Mouse (Mus musculus) gastrocnemius, postnatal 25 days (tissue): ENCODE measurements around the gene Fbxo47. TPM values are rescaled to one million over a fixed set of nuclear protein-coding genes. Genes with fewer than 3 reads are reported as not detected.
A peak's percentile ranks its signal among the peaks of the same experiment; 100 is the strongest.

Experiments
- DNase-seq: peaks from one replicate; pipeline ENCODE4 v3.0.0; 2022
- total RNA-seq, 2 experiments: library from RNA; stranded (reverse); gene quantifications; 1 replicate in 1 of 2; 2 replicates in 1 of 2; pipeline ENCODE4 v1.2.3; 2021

Fbxo47 gene
- total RNA-seq, 2 experiments from 2014 or later, result 0.11 to 0.15 TPM

- no peak for DNase-seq
Observed at GRCm38 (mm10) chr11:97811569-97812362, 72.2 kb downstream of the Fbxo47 start.

GRCm38 (mm10) chr11:97810970-97811369 is 73.0 kb downstream of the Fbxo47 start:
- DNase-seq, result no peak

- DNase-seq, result no peak
Observed at GRCm38 (mm10) chr11:97810356-97810755, 73.6 kb downstream of the Fbxo47 start.

GRCm38 (mm10) chr11:97809235-97810121 is 74.5 kb downstream of the Fbxo47 start:
- no peak for DNase-seq

GRCm38 (mm10) chr11:97808621-97809234 is 75.2 kb downstream of the Fbxo47 start:
- DNase-seq, result peak; percentile 57

- no peak for DNase-seq
Observed at GRCm38 (mm10) chr11:97808093-97808492, 75.9 kb downstream of the Fbxo47 start.

- no peak for DNase-seq
Observed at GRCm38 (mm10) chr11:97807626-97808025, 76.3 kb downstream of the Fbxo47 start.

GRCm38 (mm10) chr11:97806613-97806964 is 77.4 kb downstream of the Fbxo47 start:
- DNase-seq, result no peak

GRCm38 (mm10) chr11:97805662-97806612 is 78.0 kb downstream of the Fbxo47 start:
- peak; percentile 46 for DNase-seq

GRCm38 (mm10) chr11:97804841-97805661 is 78.9 kb downstream of the Fbxo47 start:
- DNase-seq, result no peak

GRCm38 (mm10) chr11:97803847-97804246 is 80.1 kb downstream of the Fbxo47 start:
- DNase-seq, result no peak

Other genes with a start within 250 kb of the Fbxo47 start
- 10 to 100 TPM; 33.0 to 40.5 TPM for gene Mllt6, start 220.7 kb downstream of the Fbxo47 start, total RNA-seq
- gene Cisd3, start 198.3 kb downstream of the Fbxo47 start, total RNA-seq, result 100 to 1,000 TPM; 109 to 113 TPM
- gene Pcgf2, start 183.7 kb downstream of the Fbxo47 start, total RNA-seq, result 1 to 10 TPM; 2.4 to 3.3 TPM
- 100 to 1,000 TPM; 128 TPM for gene Psmb3, start 180.8 kb downstream of the Fbxo47 start, total RNA-seq
- 10 to 100 TPM; 38.9 to 45.0 TPM for gene Pip4k2b, start 139.4 kb downstream of the Fbxo47 start, total RNA-seq
- gene Cwc25, start 117.6 kb downstream of the Fbxo47 start, total RNA-seq, result 1 to 10 TPM; 4.9 to 6.4 TPM
- gene 1700001P01Rik, start 108.2 kb downstream of the Fbxo47 start, total RNA-seq, result not detected
- 100 to 1,000 TPM; 379 to 436 TPM for gene Rpl23, start 101.7 kb downstream of the Fbxo47 start, total RNA-seq
- 10 to 100 TPM; 18.3 to 21.9 TPM for gene Lasp1, start 85.2 kb downstream of the Fbxo47 start, total RNA-seq
- gene B230217C12Rik, start 43.4 kb downstream of the Fbxo47 start, total RNA-seq, result under 1 TPM; 0.48 to 0.67 TPM
- gene Plxdc1, start 102.3 kb upstream of the Fbxo47 start, total RNA-seq, result 1 to 10 TPM; 3.1 TPM
- gene Arl5c, start 112.0 kb upstream of the Fbxo47 start, total RNA-seq, result under 1 TPM in 1 of 2 experiments, not detected in 1; 0.27 TPM
- gene Cacnb1, start 138.9 kb upstream of the Fbxo47 start, total RNA-seq, result 100 to 1,000 TPM; 212 to 259 TPM
- 100 to 1,000 TPM; 421 to 453 TPM for gene Rpl19, start 142.6 kb upstream of the Fbxo47 start, total RNA-seq
- gene Stac2, start 169.3 kb upstream of the Fbxo47 start, total RNA-seq, result under 1 TPM in 1 of 2 experiments, not detected in 1; 0.13 TPM